Mouse (Mus musculus) v-Abl transformed pro-B cells (cell line): Measurements from ENCODE around the gene Galnt2.

Experiments
- in situ Hi-C, 2 experiments: fragments of 400-800 bp; cut with MboI; formaldehyde crosslinking; loops; one replicate each; pipeline ENCODE4 v1.15.1; 2025; ENCODE audit not compliant: unreplicated experiment in 2 of 2

Galnt2 gene

DNA sequence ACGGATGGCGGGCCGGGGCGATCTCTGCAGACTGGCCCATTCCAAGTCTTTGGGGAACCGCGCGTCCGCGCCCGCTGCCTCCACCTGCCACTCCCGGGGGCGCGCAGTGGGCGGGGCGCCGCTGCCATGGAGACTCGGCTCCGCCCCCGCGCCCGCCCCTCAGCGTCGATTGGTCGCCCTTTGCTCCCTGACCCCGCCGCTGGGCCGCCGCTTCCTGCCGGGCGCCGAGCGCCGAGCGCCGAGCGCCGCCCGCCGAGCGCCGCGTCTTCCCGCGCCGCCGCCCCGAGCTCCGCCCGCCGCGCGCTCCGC, at the start of gene Galnt2:
Gene Galnt2, plus strand, starts transcription at position 216 of the 309 bp plus-strand sequence.
- in situ Hi-C loops, result loop anchor here (5.0 to 10.0 kb wide), 4 partner anchors 41 to 206 kb away; partner anchors contain the start of genes Taf5l (in 1 of the 2) and Urb2 (in 1 of the 2)

DNA sequence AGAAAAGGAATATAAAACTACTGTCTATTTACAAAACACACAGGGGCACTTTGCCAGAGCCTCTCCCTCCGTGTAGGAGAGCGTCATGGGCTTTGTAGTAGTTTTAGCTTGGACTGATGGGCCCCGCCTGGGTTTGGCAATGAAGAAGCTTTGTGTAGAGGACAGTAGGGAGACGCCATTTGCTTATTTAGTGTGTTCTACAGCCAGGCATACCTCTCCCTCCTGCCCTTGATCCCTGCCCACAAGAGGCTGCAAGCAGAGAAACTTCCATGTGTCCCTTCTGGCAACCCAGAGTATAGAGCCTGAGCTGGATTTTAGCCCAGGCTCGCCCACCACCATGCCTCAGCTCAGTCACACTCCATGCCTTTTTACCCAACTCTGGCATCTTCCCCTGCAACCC, 49.4 kb upstream of the Galnt2 start:
- in situ Hi-C loops, result no loop called here

DNA sequence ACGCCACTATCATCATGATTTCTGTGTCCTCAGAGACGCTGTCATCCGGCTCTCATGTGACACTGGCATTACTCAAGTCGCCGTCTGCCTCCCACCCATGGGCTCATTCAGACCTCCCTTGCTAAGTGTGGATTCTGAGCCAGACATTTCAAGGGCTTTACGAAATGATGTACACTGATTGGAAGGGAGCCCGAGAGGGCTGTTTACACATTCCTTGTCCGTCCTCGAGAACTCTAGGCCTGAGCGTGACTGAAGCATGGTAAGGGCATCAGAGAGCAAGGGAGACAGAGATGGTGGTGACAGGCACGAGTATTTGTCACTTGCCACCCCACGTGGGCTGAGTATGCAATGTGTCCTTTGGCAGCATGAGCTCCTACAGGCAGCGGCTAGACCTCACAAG, 49.0 kb upstream of the Galnt2 start:
- in situ Hi-C loops, result no loop called here

DNA sequence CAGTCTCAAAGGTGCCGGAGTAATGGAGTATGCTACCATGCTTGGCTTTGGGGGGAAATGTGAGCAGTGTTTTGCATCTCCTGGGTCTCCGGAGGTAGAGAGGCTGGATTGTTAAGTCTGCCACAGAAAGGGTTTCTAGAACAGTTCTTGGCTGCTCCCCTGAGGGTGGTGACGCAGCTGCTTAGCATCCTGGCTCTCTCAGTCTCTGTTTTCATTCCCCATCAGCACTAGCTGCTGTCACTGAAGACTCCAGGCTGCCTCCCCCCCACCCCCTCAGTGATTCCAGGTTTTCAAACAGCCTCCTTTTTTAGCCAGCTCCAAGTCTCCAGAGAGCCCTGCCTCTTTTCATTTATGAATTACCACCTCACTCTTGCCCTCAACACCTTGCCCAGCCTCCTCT, 47.1 kb upstream of the Galnt2 start:
- in situ Hi-C loops, result no loop called here

DNA sequence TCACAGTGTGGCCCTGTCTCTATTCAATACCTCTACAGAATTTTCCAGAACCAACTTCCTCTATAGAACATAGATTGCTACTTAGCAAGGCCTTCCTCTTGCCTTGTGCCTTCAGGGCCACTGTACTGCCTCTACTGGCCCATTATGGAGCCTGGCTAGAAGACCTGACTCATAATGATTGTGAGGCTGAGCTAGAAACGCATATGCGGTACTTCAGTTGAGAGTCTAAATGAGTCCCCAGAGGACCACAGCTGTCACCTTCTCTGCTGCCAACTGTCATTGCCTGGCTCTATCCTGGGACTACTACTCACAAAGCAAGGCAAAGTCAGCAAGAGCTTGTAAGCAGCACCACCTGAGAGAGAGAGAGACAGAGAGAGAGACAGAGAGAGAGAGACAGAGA, 46.7 kb upstream of the Galnt2 start:
- in situ Hi-C loops, result no loop called here

DNA sequence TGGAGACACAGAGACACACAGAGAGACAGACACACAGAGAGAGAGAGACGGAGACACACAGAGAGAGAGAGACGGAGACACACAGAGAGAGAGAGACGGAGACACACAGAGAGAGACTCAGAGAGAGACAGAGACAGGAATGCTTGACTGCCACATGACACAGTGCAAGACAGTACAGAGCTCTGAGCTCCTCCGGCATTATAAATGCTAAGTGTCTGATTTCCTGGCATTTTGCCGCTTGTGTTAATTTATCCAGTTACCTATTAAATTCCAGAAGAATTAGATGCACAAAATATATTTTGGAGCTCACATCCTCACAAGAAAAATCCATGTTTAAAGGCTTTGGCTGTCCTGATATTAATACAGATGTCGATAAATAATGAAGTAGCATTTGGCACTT, 46.1 kb upstream of the Galnt2 start:
- in situ Hi-C loops, result no loop called here

DNA sequence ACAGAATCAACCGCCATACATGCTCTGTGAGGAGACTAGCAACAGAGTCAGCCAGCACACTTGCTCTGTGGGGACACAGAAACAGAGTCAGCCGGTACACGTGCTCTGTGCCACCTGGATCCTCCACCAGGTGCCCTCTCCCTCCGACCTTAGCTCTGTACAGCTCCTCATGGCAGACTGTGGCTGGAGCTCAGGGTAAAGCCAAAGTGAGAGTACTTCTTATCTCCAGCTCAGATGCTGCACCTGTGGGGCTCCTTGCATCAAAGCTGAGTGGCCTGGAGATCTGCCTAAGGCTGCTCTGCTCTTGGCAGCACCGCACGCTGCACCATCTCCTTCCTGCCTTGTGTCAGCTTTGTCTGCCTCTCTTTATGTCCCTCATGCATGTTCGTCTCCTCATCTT, 40.8 kb upstream of the Galnt2 start:
- in situ Hi-C loops, result loop anchor here in 1 of 2 experiments (10.0 kb wide), 1 partner anchor 116 kb away; no protein-coding TSS in a partner anchor

DNA sequence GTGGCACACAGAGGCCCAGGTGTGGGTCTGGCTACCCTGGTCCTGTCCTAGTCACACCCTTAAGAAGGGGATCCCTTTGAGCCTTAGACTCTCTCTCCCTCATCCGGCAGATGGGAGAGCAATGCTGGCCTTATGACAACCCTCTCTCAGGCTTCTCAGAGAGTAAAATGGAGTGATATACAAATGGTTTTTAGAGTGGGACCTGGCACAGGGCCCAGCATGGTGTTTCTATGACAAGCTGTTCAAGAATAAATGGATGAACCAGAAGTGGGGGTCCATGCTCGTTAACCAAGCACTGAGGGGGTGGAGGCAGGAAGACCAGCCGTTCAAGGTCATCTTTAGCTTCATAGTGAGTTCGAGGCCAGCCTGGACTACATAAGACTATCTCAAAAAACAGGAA, 38.9 kb upstream of the Galnt2 start:
- in situ Hi-C loops, result loop anchor here in 1 of 2 experiments (10.0 kb wide), 1 partner anchor 117 kb away; no protein-coding TSS in a partner anchor

DNA sequence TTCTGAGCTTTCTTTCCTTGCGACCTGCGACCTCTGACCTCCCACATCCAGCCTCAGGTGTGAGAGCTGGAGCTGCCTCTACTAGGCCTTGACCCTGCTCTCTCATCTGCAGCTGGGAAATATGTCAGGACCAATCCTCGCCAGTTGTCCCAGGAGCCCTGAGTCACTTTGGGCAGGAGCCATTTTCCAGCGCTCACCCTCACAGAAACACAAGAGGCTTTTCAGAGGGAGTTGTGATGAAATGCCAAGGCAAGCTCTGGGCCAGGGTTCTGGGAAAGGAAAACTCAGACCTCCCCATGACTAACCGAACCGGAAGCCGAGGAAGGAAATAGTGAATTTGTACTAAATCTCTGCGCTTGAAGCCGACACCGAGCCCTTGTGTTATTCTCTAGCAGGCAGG, 38.2 kb upstream of the Galnt2 start:
- in situ Hi-C loops, result loop anchor here in 1 of 2 experiments (10.0 kb wide), 1 partner anchor 118 kb away; no protein-coding TSS in a partner anchor

DNA sequence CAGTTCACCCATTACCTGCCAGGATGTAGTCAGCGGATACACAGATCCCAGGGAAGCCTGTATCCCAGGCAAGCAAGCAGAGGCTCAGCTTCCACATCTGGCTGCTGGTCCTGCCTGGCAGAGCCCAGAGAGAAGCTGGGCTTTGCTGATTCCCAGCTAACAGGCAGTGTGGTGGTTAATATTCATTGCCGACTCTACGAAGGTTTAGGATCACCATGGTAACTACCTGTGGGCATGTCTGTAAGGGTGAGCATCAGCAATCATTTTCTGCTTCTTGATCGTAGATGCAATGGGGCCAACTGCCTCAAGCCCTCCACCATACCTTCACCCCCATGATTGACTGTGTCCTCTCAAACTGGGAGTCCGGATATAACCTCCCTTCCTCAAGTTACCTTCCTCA, 37.2 kb upstream of the Galnt2 start:
- in situ Hi-C loops, result loop anchor here in 1 of 2 experiments (10.0 kb wide), 1 partner anchor 119 kb away; no protein-coding TSS in a partner anchor

DNA sequence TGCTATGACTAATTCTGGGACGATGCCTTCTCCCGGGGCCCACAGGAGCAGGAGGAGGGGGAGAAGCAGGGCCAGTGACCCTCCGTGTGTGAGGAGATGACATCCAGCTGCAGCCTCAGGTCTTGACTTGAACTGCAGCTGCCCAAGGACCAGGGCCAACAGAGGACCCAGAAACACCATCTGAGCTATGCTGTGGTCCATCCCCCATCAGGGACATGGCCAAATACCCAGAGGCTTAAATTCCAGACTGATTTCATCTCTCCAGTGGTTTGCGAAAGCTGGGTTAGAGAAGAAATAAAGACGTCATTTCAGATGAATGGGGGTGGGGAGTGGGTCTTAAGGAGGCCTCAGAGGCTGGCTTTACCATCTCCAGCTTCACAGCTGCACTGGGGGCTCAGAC, 35.0 kb upstream of the Galnt2 start:
- in situ Hi-C loops, result loop anchor here in 1 of 2 experiments (10.0 kb wide), 1 partner anchor 121 kb away; no protein-coding TSS in a partner anchor

DNA sequence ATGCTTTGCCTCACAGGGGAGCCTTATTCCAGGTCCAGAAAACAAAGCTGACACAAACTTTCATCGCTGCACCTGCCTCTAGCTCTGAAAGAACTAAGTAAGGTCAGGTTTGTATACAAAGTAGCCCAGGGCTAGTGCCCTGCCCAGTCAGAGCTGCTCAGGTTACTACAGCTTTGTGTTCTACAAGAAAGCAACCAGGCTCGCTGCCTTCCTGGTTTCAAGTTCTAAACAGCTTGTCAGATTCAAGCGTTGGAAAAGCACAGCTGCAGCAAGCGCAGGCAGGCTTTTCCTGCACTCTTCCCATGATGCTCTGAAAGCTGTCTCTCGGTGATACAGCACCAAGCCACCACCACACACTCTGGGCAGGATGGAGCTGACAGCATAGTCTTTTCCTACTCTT, 34.4 kb upstream of the Galnt2 start:
- in situ Hi-C loops, result loop anchor here in 1 of 2 experiments (10.0 kb wide), 1 partner anchor 122 kb away; no protein-coding TSS in a partner anchor

DNA sequence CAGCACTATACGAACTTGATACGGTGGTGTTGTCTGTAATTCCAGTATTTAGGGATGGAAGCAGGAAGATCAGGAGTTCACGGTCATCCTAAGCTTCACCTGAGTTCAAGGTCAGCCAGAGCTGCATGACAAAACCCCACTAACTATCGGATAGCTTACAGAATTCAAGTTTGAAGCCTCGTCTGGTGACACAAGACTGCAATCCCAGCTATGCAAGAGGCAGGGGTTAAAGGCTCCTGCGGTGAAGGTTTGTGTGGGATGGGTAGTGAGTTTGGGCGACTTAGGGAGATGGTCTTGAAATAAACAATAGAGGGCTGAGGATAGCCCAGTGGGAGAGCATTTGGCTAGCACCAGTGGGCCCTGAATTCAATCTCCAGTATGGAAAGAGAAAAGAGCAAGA, 33.0 kb upstream of the Galnt2 start:
- in situ Hi-C loops, result loop anchor here in 1 of 2 experiments (10.0 kb wide), 1 partner anchor 123 kb away; no protein-coding TSS in a partner anchor

DNA sequence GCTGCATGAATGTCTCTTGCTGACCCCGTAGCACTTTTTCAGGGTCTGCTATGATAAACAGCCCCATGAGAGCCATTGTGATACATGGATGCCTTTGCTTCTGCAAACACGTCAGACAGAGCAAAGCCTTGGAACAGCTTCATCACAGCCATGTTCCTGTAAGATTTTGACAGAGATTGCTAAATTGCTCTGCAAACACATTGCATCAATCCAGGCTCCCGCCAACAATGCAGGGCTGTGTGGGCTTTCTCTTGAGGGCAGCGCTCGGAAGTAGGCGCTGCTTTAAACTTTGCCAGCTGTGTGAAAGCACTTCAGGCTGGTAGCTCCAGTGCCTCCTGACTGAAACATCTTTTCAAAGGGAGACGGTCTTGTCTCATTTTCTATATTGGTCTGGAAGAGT, 30.8 kb upstream of the Galnt2 start:
- in situ Hi-C loops, result no loop called here

DNA sequence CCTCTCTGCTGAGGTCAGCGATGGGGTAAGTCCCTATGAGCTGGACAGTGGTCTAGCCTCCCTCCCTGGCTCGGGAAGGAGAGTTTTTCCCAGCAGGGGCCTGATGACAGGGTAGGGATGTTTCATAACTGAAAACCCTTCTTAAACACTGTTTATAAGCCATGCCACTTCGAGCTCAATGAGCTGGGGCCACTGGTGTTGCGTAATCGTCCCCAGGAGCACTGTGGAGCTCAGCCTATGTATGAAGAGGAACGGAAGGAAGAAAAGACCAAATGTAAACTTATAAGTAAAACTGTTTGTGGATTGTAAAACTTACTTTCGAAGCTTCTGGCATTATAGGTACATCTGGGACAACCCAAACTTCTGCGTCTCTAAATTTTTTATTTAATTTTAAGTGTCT, 29.5 kb upstream of the Galnt2 start:
- in situ Hi-C loops, result no loop called here

DNA sequence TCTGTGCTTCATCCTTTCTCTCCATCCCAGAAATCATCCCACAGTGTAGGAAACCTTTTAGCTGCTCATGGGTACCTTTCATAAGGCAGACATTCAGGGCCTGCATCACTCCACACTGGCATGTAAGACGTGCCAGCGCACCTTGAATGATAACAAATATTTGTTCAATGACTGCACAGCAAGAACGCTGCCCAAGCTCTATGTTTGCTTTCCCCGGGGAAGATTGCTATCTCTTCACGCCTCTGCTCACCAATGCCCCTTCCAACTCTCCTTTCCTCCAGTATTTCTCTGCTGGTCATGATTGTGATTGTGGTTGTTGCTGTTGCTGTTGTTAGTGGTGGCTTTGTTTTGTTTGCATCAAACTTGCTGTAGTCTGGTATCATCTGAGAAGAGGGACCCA, 28.3 kb upstream of the Galnt2 start:
- in situ Hi-C loops, result no loop called here

DNA sequence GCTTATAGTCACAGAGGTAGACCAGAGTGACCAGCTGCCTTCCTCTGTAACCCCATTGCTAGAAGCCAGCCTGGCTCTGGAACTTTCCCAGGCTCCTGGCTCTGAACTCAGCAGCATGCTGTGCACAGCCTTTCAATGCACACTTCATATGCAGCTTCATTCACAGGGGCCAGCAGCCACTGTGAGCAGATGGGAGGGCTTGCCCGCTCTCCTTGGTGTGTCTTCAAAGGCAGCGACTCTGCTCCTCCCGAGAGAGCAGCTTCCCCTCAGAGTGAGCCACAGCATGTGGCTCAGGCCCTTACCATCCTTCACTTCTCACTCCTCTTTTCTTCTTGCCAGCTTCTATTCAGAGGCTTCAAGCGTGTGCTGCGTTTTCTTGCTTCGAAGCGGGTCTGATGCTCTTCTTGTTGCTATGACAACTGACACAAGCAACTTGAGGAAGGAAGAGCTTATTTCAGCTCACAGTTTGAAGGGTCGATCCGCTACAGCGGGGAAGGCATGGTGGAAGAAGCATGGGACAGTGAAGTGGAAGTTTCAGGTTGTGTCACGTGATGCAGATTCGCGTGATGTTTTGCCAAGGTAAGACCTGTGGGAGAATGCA, 27.1 kb upstream of the Galnt2 start:
- in situ Hi-C loops, result no loop called here

DNA sequence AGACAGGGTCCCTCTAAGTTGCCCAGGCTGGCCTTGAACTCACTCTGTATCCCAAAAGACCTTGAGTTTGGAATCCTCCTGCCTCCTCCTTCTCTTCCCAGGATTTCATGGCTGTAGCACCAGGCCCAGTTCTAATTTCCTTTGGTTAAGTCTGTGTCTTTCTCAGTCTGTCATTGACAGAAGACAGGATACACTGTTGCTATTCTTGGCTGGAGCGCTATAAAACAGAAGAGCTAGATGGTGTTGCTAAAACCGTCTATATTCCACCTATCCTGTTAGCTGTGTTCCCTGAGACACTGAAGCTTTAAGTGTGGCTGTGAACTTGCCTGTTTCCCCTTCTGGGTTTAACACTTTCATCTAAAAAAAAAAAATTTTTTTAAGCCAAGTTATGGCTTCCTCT, 19.0 kb upstream of the Galnt2 start:
- in situ Hi-C loops, result loop anchor here in 1 of 2 experiments (10.0 kb wide), 1 partner anchor 157 kb away; no protein-coding TSS in a partner anchor

DNA sequence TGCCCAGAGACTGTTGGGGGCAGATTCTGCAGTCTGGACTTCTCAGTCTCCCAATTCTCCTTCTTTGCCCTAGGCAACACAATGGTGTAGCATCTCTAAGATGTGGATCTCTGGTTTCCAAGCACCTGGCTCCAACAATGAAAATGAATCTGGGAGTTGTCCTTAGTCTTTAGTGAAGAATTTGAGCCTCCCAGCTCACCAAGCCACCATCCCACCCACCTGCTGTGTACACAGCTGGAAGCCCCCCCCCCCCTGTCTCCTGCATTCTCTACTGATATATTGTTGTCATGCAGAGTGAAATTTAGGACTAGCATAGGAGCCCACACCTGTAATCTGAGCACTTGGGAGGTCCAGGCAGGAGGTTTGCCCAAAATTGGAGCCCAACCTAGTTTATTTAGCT, 14.2 kb upstream of the Galnt2 start:
- in situ Hi-C loops, result loop anchor here in 1 of 2 experiments (10.0 kb wide), 1 partner anchor 162 kb away; no protein-coding TSS in a partner anchor

DNA sequence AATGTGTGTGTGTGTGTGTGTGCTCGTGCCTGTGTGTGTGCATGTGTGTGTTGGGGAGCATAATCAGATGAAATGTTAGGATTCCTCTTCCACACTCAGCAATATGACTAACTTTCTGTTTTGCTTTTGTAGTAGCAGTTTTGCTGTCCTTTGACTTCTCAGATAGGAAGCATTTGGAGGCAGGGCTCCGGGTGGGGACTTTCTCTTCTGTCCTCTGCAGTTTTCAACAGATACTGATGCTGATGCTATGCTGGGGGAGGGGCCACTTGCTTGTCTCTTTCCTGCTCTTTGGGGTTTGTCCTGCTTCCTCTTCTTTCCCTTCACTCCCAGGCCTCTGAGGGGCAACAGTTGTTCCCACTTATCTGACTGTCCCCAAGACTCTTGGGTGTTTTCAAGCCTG, 1.3 kb upstream of the Galnt2 start:
- in situ Hi-C loops, result loop anchor here (5.0 to 10.0 kb wide), 5 partner anchors 42 to 205 kb away; partner anchors contain the start of genes Taf5l (in 1 of the 2) and Urb2 (in 1 of the 2)

DNA sequence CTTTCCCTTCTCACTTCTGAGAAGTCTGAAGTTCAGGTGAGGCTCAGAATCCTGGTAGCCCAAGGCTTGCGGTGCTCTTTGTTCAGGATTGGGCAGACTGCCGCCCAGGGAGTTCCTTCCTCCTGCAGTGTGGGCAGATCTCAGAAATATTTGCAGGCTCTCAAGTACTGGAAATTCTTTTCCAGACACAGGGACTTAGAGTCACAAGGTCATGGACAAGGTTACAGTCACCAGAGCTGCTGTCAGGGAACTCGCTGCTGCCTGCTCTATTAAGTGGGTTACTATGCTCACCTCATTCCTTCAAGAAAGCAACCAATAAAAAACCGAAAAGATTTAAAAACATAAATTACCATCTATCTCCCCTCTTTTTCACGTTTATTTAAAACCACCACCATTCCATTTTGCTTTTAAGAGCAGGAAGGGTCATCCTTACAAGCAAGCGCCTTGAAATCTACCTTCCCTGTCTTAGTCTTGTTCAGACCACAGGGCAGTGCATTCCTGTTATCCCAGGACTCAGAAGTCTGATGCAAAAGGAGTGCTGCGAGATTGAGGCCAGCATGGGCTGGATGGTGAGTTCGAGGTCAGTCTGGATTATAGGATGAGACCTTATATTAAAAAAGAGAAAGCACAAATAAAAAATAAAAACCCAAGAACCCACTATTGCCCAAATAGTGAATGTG, 555 bp upstream of the Galnt2 start:
- in situ Hi-C loops, result loop anchor here (5.0 to 10.0 kb wide), 4 partner anchors 42 to 206 kb away; partner anchors contain the start of genes Taf5l (in 1 of the 2) and Urb2 (in 1 of the 2)
